Mouse (Mus musculus) heart, adult 2 months (tissue): Measurements from ENCODE around the gene Dut. TPM values are rescaled to one million over a fixed set of nuclear protein-coding genes. Genes with fewer than 3 reads are reported as not detected.

Source experiments
- DNase-seq, 2 experiments: peaks; one replicate each; pipeline ENCODE4 v3.0.0; 2021
- H3K27ac ChIP-seq: fragments of 200-600 bp; 2 replicates; pipeline ENCODE4 v1.8.1; 2022
- H3K27me3 ChIP-seq: fragments of 200-500 bp; 2 replicates; pipeline ENCODE4 v1.6.1; 2012; ENCODE audit warnings: mild to moderate bottlenecking, low read length, inconsistent platforms, mixed read lengths; ENCODE audit not compliant: control insufficient read depth, insufficient read depth
- H3K36me3 ChIP-seq: fragments of 200-500 bp; 2 replicates; pipeline ENCODE4 v1.6.1; 2012; ENCODE audit warnings: low read length, inconsistent platforms; ENCODE audit not compliant: control insufficient read depth, insufficient read depth
- H3K4me1 ChIP-seq: fragments of 200-500 bp; 2 replicates; pipeline ENCODE4 v1.6.1; 2011; ENCODE audit warnings: low read length; ENCODE audit not compliant: control insufficient read depth, insufficient read depth
- H3K4me3 ChIP-seq: fragments of 200-600 bp; 2 replicates; pipeline ENCODE4 v1.8.1; 2022
- H3K79me2 ChIP-seq: fragments of 200-500 bp; replicated peaks from 2 replicates; pipeline ENCODE4 v1.6.1; 2012; ENCODE audit warnings: mild to moderate bottlenecking, inconsistent platforms, low read length, moderate library complexity, mixed read lengths; ENCODE audit not compliant: control insufficient read depth, insufficient read depth
- H3K9ac ChIP-seq: fragments of 200-500 bp; 2 replicates; pipeline ENCODE4 v1.6.1; 2012; ENCODE audit warnings: low read depth, mild to moderate bottlenecking, control low read depth, inconsistent platforms, low read length, mixed read lengths
- CTCF ChIP-seq: fragments of 200-600 bp; IDR thresholded peaks from 2 replicates; pipeline ENCODE4 v1.8.1; 2022; ENCODE audit warnings: antibody characterized with exemption, mild to moderate bottlenecking, moderate library complexity
- EP300 ChIP-seq: fragments of 200-500 bp; IDR thresholded peaks from 2 replicates; pipeline ENCODE4 v1.6.1; 2011; ENCODE audit warnings: low read depth, low read length, control low read depth; ENCODE audit not compliant: insufficient read depth
- POLR2A ChIP-seq: fragments of 200-500 bp; IDR thresholded peaks from 2 replicates; pipeline ENCODE4 v1.6.1; 2011; ENCODE audit warnings: mild to moderate bottlenecking, low read depth, low read length, control low read depth; ENCODE audit not compliant: insufficient read depth
- WGBS: fragments of 180-500 bp; shearing (Covaris S2); methylation state at CpG from one replicate; pipeline ENCODE4 v1.1.7; 2018; 5-methylcytosine and 5-hydroxymethylcytosine counted together
- intact Hi-C: fragments of 180-260 bp; cut with DNase I; formaldehyde crosslinking; loops from one replicate; pipeline ENCODE4 v1.15.1; 2025
- polyA plus RNA-seq: library from polyadenylated mRNA; depleted of rRNA; stranded (reverse); fragments of >200 nt; gene quantifications from 2 replicates; pipeline ENCODE4 v1.2.3, GENCODE M21; 2012
- total RNA-seq, 2 experiments: library from RNA; stranded (reverse); gene quantifications; 2 replicates each; pipeline ENCODE4 v1.2.3; 2021

The Dut gene
- total and polyA plus RNA-seq, 3 experiments: 17.3 to 27.5 (median 27.4) TPM

DNA sequence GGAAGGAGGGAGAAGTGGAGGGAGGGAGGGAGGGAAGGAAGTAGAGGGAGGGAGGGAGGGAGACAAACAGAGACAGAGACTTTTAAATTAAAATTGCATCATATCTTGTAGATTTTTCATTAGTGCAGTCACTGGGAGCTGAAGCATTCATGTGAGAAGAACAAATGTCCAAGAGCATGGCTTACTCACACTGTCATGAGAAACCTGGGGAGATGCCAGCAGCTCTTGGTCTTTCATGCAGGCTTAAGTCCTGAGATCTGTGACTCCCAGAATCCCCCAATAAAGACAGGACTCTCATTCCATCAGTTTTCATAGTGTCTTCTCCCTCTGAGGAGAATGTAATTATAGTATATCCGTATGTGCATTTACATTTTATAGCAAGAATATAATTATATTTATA is 28.4 kb upstream of the Dut start:
- H3K9ac ChIP-seq: no peak overlapping the region
- intact Hi-C loops: no loop called here
- no peaks in the 10 kb centered on the region for H3K36me3 ChIP-seq
- WGBS: 94% methylated on average over 1 of the region's 1 CpGs
- H3K4me1 ChIP-seq: no peaks in the 10 kb centered on the region
- no peak overlapping the region for H3K27ac ChIP-seq
- H3K79me2 ChIP-seq: no peaks in the 10 kb centered on the region
- H3K4me3 ChIP-seq: no peak overlapping the region
- H3K27me3 ChIP-seq: no peaks in the 10 kb centered on the region
- DNase-seq: no peak
- no peak for TF ChIP-seq CTCF
- no peak for TF ChIP-seq POLR2A
- TF ChIP-seq EP300: no peak

DNA sequence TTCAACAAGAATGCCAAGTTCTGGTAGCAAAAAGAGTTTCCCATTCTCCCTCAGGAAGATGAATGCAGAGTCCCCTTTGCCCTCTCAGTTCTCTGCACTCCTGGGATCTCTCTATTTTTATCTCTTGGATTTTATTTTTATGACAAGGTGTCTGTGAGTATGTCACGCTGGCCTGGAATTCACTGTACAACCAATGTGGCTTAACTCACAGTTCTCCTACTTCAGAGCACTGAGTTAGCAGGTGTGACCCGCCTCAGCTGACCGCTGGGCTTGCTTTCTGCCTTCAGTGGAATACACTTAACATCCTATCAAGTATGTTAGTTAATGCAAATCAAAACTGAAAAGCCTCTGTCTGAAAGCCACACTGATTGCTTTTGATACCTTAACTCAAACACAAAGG is 27.7 kb upstream of the Dut start:
- Histone ChIP-seq H3K27me3 (no peaks in the 10 kb centered on the region), H3K4me3 (no peak overlapping the region), H3K79me2 (no peaks in the 10 kb centered on the region), H3K9ac (no peak overlapping the region), H3K36me3 (no peaks in the 10 kb centered on the region), H3K4me1 (no peaks in the 10 kb centered on the region), H3K27ac (peak overlapping the region; percentile 15; the same call in 1 of the 2 replicates)
- DNase-seq: peak in 1 of 2 experiments; percentile 15
- WGBS: 43% methylated on average over 3 of the region's 3 CpGs
- TF ChIP-seq CTCF (no peak), POLR2A (no peak), EP300 (0 out of 2 replicates have a peak, but pooled peaks have one; percentile 23)
- intact Hi-C loops: no loop called here

DNA sequence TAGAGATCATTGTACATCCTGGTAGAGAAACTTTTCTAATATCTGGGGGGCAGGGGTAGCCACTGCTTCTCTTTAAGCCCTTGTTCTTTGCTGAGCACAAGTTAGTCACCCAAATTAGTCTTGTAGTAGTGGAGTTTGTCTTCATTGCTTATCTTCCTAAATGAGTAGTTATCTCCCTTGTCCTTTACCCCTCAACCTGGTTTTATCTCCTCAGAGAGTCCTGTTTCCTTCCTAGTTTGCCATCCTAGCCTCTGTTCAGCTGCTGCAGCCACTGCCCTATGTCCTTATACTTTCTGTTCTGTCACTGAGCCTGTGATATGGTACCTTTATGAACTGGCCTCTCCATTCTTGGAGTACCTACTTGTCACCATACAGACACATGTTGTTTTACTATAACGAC is 25.3 kb upstream of the Dut start:
- intact Hi-C loops: no loop called here
- Histone ChIP-seq H3K4me1 (no peaks in the 10 kb centered on the region), H3K27ac (no peak overlapping the region), H3K79me2 (no peaks in the 10 kb centered on the region), H3K4me3 (no peak overlapping the region), H3K9ac (no peak overlapping the region), H3K36me3 (no peaks in the 10 kb centered on the region), H3K27me3 (no peaks in the 10 kb centered on the region)
- DNase-seq: no peak
- no peak for TF ChIP-seq EP300
- no peak for TF ChIP-seq POLR2A
- no peak for TF ChIP-seq CTCF
- 88% methylated on average over 1 of the region's 1 CpGs for WGBS

DNA sequence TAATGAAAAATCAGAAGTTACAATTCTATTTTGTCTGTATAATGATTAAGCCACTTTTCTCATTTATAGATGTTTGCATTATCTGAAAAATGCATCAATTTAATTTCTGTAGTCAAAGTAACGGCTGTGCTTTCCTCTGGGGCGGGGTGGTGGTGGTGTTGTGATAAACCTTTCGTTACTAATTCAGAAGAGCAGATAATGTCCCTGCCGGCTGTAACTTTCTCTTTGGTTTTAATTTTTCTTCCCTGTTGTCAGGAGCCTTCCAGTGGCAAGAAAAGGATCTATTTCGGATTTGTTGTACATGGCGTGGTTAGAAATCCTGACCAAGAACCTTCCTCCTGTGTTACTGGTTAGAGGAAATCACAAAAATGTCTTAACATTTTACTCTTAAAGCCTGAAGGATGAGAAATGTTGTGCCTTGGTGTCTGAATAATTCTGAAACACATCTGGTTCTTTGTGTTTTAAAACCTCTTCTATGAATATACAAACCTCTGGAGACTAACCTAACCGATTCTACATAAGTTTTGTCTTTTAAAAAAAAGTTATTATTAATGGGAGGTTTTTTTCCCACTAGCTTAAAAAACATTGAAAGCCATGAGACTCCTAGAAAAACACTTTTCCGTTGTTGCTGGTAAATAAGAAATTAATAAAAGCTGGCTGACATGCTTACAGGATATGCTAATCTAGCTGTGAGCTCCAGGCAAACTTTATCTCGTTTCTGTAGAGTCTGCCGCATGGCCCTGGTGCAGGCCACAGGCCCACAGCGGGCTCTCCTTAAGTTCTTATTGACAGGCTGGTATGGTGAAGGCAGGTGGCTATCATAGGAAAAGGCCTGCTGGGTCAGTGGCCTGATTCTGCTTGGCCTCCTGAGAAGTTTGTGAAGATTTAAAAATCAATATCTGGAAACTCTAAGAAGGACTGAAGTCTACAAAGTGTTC is 18.2 kb upstream of the Dut start:
- intact Hi-C loops: no loop called here

DNA sequence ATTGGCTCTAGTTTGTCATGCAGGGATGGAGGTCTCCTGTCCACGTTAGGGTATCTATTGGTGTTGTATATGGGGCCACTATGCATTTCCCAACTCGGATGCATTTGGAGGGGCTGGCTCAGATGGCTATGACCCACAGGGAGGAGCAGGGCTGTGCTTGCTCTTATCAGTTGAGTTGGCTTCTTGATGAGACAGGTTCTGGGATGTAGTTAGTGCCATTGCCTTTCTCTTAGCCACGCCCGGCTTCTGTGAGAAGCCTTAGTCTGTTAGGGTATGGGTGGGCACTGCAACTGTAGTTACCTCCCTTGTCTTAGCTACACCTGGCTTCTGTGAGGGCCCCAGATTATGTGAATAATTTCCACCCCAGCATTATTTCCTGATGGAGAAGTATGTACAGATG is 14.8 kb upstream of the Dut start:
- no peaks in the 10 kb centered on the region for H3K27me3 ChIP-seq
- no peaks in the 10 kb centered on the region for H3K79me2 ChIP-seq
- H3K4me1 ChIP-seq: no peaks in the 10 kb centered on the region
- H3K9ac ChIP-seq: no peak overlapping the region
- no peak overlapping the region for H3K4me3 ChIP-seq
- no peak for DNase-seq
- intact Hi-C loops: no loop called here
- no peaks in the 10 kb centered on the region for H3K36me3 ChIP-seq
- TF ChIP-seq CTCF: no peak
- TF ChIP-seq EP300: no peak
- no peak for TF ChIP-seq POLR2A
- no peak overlapping the region for H3K27ac ChIP-seq
- WGBS: 86% methylated on average over 4 of the region's 4 CpGs

More for the DNA sequence above, 18.2 kb upstream of the Dut start:
- Histone ChIP-seq H3K9ac (no peak overlapping the region), H3K36me3 (no peaks in the 10 kb centered on the region), H3K4me3 (no peak overlapping the region), H3K27me3 (no peaks in the 10 kb centered on the region), H3K79me2 (no peaks in the 10 kb centered on the region), H3K27ac (no peak overlapping the region), H3K4me1 (no peaks in the 10 kb centered on the region)
- no peak for DNase-seq
- WGBS: 68% methylated on average over 11 of the region's 11 CpGs
- TF ChIP-seq CTCF: no peak
- TF ChIP-seq EP300: no peak
- TF ChIP-seq POLR2A: no peak

DNA sequence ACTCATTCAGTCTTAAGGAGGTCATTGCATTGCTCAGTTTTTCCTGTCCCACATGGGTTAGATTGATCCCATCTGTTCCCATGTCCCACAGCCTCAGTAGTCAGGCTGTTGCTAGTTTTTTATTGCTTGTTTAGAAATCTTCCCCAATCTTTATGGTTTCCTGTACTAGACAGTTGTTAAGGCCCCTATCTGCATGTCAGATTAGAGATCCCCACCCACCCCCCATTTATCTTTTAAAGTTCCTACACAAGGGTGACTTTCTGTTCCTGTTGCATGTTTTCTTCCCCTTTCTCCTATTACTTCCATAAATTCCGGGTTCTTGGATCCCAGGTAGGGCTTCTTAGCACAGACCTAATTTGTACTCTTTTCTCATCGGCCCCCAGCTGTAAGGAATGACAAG is 13.5 kb upstream of the Dut start:
- H3K27ac ChIP-seq: no peak overlapping the region
- WGBS: 71% methylated on average over 2 of the region's 2 CpGs
- H3K4me3 ChIP-seq: no peak overlapping the region
- no peaks in the 10 kb centered on the region for H3K4me1 ChIP-seq
- no peak for DNase-seq
- intact Hi-C loops: no loop called here
- TF ChIP-seq EP300 (no peak), POLR2A (no peak), CTCF (no peak)
- H3K9ac ChIP-seq: no peak overlapping the region
- H3K36me3 ChIP-seq: no peaks in the 10 kb centered on the region
- H3K79me2 ChIP-seq: no peaks in the 10 kb centered on the region
- no peaks in the 10 kb centered on the region for H3K27me3 ChIP-seq
